Mouse (Mus musculus): ENCODE measurements around the gene Kcnab1. TPM values are rescaled to one million over a fixed set of nuclear protein-coding genes. Genes with fewer than 3 reads are reported as not detected.

Kcnab1 gene
- total and polyA plus RNA-seq, 2 experiments from 2014 or later, result 0.19 to 1.00 TPM

- H3K36me3 ChIP-seq (replicated peaks; ENCODE audit: control insufficient read depth, insufficient read depth, low read length), result no peaks in the 10 kb centered on the region
- H3K4me2 ChIP-seq (ENCODE audit: low read depth, low read length), result no peak overlapping the region
- no peaks in the 10 kb centered on the region for H3K27me3 ChIP-seq (ENCODE audit: control insufficient read depth, insufficient read depth, low read length)
- H3K9ac ChIP-seq (replicated peaks; ENCODE audit: low read depth, low read length), result no peak overlapping the region
- H3K9me3 ChIP-seq (replicated peaks; ENCODE audit: control insufficient read depth, low read length), result no peaks in the 10 kb centered on the region
- no peak overlapping the region for H3K27ac ChIP-seq (ENCODE audit: low read depth)
- DNase-seq (ENCODE audit: low spot score), result peak; percentile 52
- no peak for ATAC-seq (ENCODE audit: insufficient read depth, low read depth)
- no peak overlapping the region for H3K4me3 ChIP-seq (ENCODE audit: low read depth, low read length)
- H3K4me1 ChIP-seq (ENCODE audit: control insufficient read depth, insufficient read depth), result no peaks in the 10 kb centered on the region
- 30% methylated on average over 10 of the region's 10 CpGs for WGBS
- no peak for TF ChIP-seq EP300 (IDR thresholded peaks at IDR 0.05; ENCODE audit: low read depth)
- peak; percentile 67 for TF ChIP-seq CTCF (IDR thresholded peaks at IDR 0.05; ENCODE audit: low read depth)
Observed at GRCm38 (mm10) chr3:65317876-65318537, 208.8 kb downstream of the Kcnab1 start.

- no peak for DNase-seq (ENCODE audit: low spot score)
- Histone ChIP-seq H3K9ac (replicated peaks; ENCODE audit: low read depth, low read length) (no peak overlapping the region), H3K27ac (ENCODE audit: low read depth) (no peak overlapping the region), H3K4me3 (ENCODE audit: low read depth, low read length) (no peak overlapping the region), H3K36me3 (replicated peaks; ENCODE audit: control insufficient read depth, insufficient read depth, low read length) (no peaks in the 10 kb centered on the region), H3K27me3 (ENCODE audit: control insufficient read depth, insufficient read depth, low read length) (no peaks in the 10 kb centered on the region), H3K9me3 (replicated peaks; ENCODE audit: control insufficient read depth, low read length) (no peaks in the 10 kb centered on the region), H3K4me2 (ENCODE audit: low read depth, low read length) (no peak overlapping the region), H3K4me1 (ENCODE audit: control insufficient read depth, insufficient read depth) (no peaks in the 10 kb centered on the region)
- 66% methylated on average over 7 of the region's 7 CpGs for WGBS
- TF ChIP-seq EP300 (IDR thresholded peaks at IDR 0.05; ENCODE audit: low read depth), result no peak
- TF ChIP-seq CTCF (IDR thresholded peaks at IDR 0.05; ENCODE audit: low read depth), result peak; percentile 49
- ATAC-seq (ENCODE audit: insufficient read depth, low read depth), result no peak
Observed at GRCm38 (mm10) chr3:65319248-65320008, 210.2 kb downstream of the Kcnab1 start.

GRCm38 (mm10) chr3:65320990-65321389 lies 211.8 kb downstream of the Kcnab1 start:
- Histone ChIP-seq H3K4me1 (ENCODE audit: control insufficient read depth, insufficient read depth) (no peaks in the 10 kb centered on the region), H3K4me3 (ENCODE audit: low read depth, low read length) (no peak overlapping the region), H3K9me3 (replicated peaks; ENCODE audit: control insufficient read depth, low read length) (no peaks in the 10 kb centered on the region), H3K27ac (ENCODE audit: low read depth) (no peak overlapping the region), H3K4me2 (ENCODE audit: low read depth, low read length) (no peak overlapping the region), H3K9ac (replicated peaks; ENCODE audit: low read depth, low read length) (no peak overlapping the region), H3K36me3 (replicated peaks; ENCODE audit: control insufficient read depth, insufficient read depth, low read length) (no peaks in the 10 kb centered on the region), H3K27me3 (ENCODE audit: control insufficient read depth, insufficient read depth, low read length) (no peaks in the 10 kb centered on the region)
- ATAC-seq (ENCODE audit: insufficient read depth, low read depth), result no peak
- no peak for DNase-seq (ENCODE audit: low spot score)
- WGBS, result 70% methylated on average over 4 of the region's 4 CpGs
- TF ChIP-seq CTCF (IDR thresholded peaks at IDR 0.05; ENCODE audit: low read depth) (no peak), EP300 (IDR thresholded peaks at IDR 0.05; ENCODE audit: low read depth) (no peak)

GRCm38 (mm10) chr3:65321981-65322779 lies 213.0 kb downstream of the Kcnab1 start:
- no peak for ATAC-seq (ENCODE audit: insufficient read depth, low read depth)
- TF ChIP-seq CTCF (IDR thresholded peaks at IDR 0.05; ENCODE audit: low read depth), result no peak
- no peak for TF ChIP-seq EP300 (IDR thresholded peaks at IDR 0.05; ENCODE audit: low read depth)
- Histone ChIP-seq H3K36me3 (replicated peaks; ENCODE audit: control insufficient read depth, insufficient read depth, low read length) (no peaks in the 10 kb centered on the region), H3K27ac (ENCODE audit: low read depth) (no peak overlapping the region), H3K9ac (replicated peaks; ENCODE audit: low read depth, low read length) (no peak overlapping the region), H3K9me3 (replicated peaks; ENCODE audit: control insufficient read depth, low read length) (no peaks in the 10 kb centered on the region), H3K4me1 (ENCODE audit: control insufficient read depth, insufficient read depth) (no peaks in the 10 kb centered on the region), H3K4me2 (ENCODE audit: low read depth, low read length) (no peak overlapping the region), H3K4me3 (ENCODE audit: low read depth, low read length) (no peak overlapping the region), H3K27me3 (ENCODE audit: control insufficient read depth, insufficient read depth, low read length) (no peaks in the 10 kb centered on the region)
- DNase-seq (ENCODE audit: low spot score), result no peak
- 91% methylated on average over 14 of the region's 14 CpGs for WGBS

GRCm38 (mm10) chr3:65325254-65325653 lies 216.1 kb downstream of the Kcnab1 start:
- H3K36me3 ChIP-seq (replicated peaks; ENCODE audit: control insufficient read depth, insufficient read depth, low read length), result no peaks in the 10 kb centered on the region
- ATAC-seq (ENCODE audit: insufficient read depth, low read depth) (no peak), DNase-seq (ENCODE audit: low spot score) (no peak)
- H3K4me2 ChIP-seq (ENCODE audit: low read depth, low read length), result no peak overlapping the region
- H3K4me1 ChIP-seq (ENCODE audit: control insufficient read depth, insufficient read depth), result no peaks in the 10 kb centered on the region
- no peaks in the 10 kb centered on the region for H3K27me3 ChIP-seq (ENCODE audit: control insufficient read depth, insufficient read depth, low read length)
- 53% methylated on average over 3 of the region's 3 CpGs for whole genome bisulfite sequencing
- H3K9me3 ChIP-seq (replicated peaks; ENCODE audit: control insufficient read depth, low read length), result no peaks in the 10 kb centered on the region
- no peak overlapping the region for H3K9ac ChIP-seq (replicated peaks; ENCODE audit: low read depth, low read length)
- no peak overlapping the region for H3K4me3 ChIP-seq (ENCODE audit: low read depth, low read length)
- TF ChIP-seq EP300 (IDR thresholded peaks at IDR 0.05; ENCODE audit: low read depth), result no peak
- TF ChIP-seq CTCF (IDR thresholded peaks at IDR 0.05; ENCODE audit: low read depth), result no peak
- no peak overlapping the region for H3K27ac ChIP-seq (ENCODE audit: low read depth)
